Mouse (Mus musculus) thymus, adult 2 months (tissue): ENCODE measurements around the gene Mosmo.

Experiments used
- CTCF ChIP-seq: fragments of 200-500 bp; IDR thresholded peaks from 2 replicates; pipeline ENCODE4 v1.5.1; 2012; ENCODE audit warnings: mild to moderate bottlenecking, control low read depth, low read length, moderate library complexity, borderline replicate concordance; ENCODE audit not compliant: control insufficient read depth, poor library complexity, insufficient read depth; ENCODE audit errors: extremely low read depth
- POLR2A ChIP-seq: fragments of 200-500 bp; IDR thresholded peaks from 2 replicates; pipeline ENCODE4 v1.6.1; 2012; ENCODE audit warnings: mild to moderate bottlenecking, low read length, control low read depth, moderate library complexity; ENCODE audit not compliant: control insufficient read depth, poor library complexity, insufficient read depth; ENCODE audit errors: extremely low read depth

DNA sequence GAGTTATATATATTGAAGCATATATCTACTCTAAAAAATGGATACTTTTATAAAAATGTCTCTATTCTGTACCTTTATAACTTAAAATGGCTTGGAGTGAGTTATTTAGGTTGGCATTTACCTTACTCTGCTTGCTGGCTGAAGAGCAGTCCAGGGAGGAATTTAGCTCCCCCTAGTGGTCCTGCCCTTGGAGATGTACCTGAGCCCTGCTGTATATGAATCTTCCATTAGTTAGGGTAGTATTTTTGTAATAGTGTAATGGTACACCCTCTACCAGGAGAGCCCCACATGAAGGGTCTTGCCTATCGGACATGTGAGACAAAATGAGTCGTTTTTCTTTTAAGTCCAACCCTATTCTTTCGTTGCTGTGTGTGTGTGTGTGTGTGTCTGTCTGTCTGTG lies 50.2 kb downstream of the Mosmo start:
- TF ChIP-seq CTCF = no peak
- TF ChIP-seq POLR2A = no peak
